Mouse (Mus musculus) neural tube, embryonic 12.5 days (tissue): ENCODE results near the gene Ppp3cb. TPM values are rescaled to one million over a fixed set of nuclear protein-coding genes. Genes with fewer than 3 reads are reported as not detected.

ENCODE experiments used
- ATAC-seq: fragments of 200-750 bp; cut with Nextera tagmentation; 2 replicates; pipeline ENCODE4 v1.8.0; 2017; ENCODE audit warnings: low read depth, mild to moderate bottlenecking, moderate TSS enrichment, moderate library complexity; ENCODE audit not compliant: low FRiP score
- H3K27ac ChIP-seq: fragments of 300-500 bp; sonication (generic); 2 replicates; pipeline ENCODE4 v1.5.1; 2016
- H3K27me3 ChIP-seq: fragments of 300-500 bp; sonication (generic); replicated peaks from 2 replicates; pipeline ENCODE4 v1.6.1; 2016; ENCODE audit warnings: mild to moderate bottlenecking
- H3K36me3 ChIP-seq: fragments of 300-500 bp; sonication (generic); 2 replicates; pipeline ENCODE4 v1.6.1; 2016; ENCODE audit warnings: mild to moderate bottlenecking
- H3K4me1 ChIP-seq: fragments of 300-500 bp; sonication (generic); 2 replicates; pipeline ENCODE4 v1.6.1; 2016
- H3K4me2 ChIP-seq: fragments of 300-500 bp; sonication (generic); replicated peaks from 2 replicates; pipeline ENCODE4 v1.6.1; 2016; ENCODE audit warnings: mild to moderate bottlenecking
- H3K4me3 ChIP-seq: fragments of 300-500 bp; sonication (generic); 2 replicates; pipeline ENCODE4 v1.5.1; 2016
- H3K9ac ChIP-seq: fragments of 300-500 bp; sonication (generic); 2 replicates; pipeline ENCODE4 v1.6.1; 2016; ENCODE audit warnings: mild to moderate bottlenecking
- H3K9me3 ChIP-seq: fragments of 300-500 bp; sonication (generic); 2 replicates; pipeline ENCODE4 v1.6.1; 2016; ENCODE audit warnings: mild to moderate bottlenecking
- WGBS: fragments of 180-500 bp; shearing (Covaris S2); methylation state at CpG from one replicate; pipeline ENCODE4 v1.1.7; 2016; 5-methylcytosine and 5-hydroxymethylcytosine counted together
- polyA plus RNA-seq: library from polyadenylated mRNA; unstranded; fragments of >200 nt; fragmentation: Nextera tagmentation; extraction: Ambion mirVana; gene quantifications from 2 replicates; pipeline ENCODE4 v1.2.1, GENCODE M21; 2016

The Ppp3cb gene
- polyA plus RNA-seq, 1 experiment from 2014 or later: 66.5 TPM

DNA sequence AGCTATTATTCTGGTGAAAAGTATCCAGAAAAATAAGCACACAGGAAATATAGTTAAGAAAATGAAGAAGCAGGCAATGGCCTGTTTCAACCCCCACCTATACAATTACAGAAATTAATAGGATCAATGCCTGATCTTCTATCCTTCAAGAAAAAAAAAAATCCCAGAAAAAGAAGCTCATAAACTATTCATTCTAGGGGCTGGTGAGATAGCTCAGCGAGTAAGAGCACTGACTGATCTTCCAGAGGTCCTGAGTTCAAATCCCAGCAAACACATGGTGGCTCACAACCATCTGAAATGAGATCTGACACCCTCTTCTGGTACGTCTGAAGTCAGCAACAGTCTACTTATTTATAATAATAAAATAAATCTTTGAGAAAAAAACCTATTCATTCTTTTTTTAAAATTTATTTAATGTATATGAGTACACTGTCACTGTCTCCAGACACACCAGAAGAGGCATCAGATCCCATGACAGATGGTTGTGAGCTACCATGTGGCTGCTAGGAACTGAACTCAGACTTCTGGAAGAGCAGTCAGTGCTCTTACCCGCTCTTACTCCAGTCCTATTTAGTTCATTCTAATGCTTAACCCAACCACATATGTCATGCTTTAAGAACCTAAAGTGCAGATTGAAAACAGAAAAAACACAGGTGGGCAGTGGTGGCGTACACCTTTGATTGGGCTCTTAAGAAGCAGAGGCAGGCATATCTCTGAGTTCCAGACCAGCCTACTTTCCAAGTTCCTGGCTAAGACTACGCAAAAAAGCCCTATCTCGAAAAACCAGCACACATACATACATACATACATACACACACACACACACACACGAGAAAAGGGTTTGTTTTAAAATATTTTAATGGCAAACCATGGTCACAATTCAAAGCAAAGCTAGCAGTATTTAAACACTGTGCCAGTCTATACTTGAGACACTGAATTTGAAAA is 1.6 kb downstream of the Ppp3cb start:
- H3K4me3 ChIP-seq: peak overlapping the region; percentile 96; the same call in 1 of the 2 replicates
- H3K9me3 ChIP-seq: no peaks in the 10 kb centered on the region
- H3K27ac ChIP-seq: no peak overlapping the region
- H3K4me2 ChIP-seq: peak overlapping the region; percentile 67
- H3K9ac ChIP-seq: no peak overlapping the region
- peaks cover 13% of the 10 kb centered on the region for H3K36me3 ChIP-seq
- no peak for ATAC-seq
- H3K4me1 ChIP-seq: peaks cover 8% of the 10 kb centered on the region
- WGBS: 81% methylated on average over 7 of the region's 7 CpGs
- H3K27me3 ChIP-seq: no peaks in the 10 kb centered on the region

DNA sequence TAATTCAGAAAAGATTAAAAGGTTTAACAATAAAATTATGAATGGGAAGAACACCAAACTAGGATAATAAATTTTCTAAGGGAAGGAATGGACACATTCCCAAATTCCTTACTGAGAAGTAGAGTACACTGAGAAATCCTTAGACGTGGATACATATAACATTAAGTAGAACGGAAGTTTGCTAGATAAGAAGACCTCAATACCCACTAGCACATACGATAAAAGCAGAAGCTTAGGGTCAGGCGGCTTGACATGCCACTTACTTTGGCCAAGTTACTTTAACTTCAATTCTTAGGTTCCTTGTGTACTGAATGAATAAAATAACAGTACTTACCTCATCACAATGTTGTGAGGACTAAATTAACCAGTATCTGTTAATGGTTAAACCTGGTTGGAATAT is 16.7 kb downstream of the Ppp3cb start:
- no peak overlapping the region for H3K4me3 ChIP-seq
- no peak for ATAC-seq
- H3K27ac ChIP-seq: no peak overlapping the region
- no peaks in the 10 kb centered on the region for H3K4me1 ChIP-seq
- H3K36me3 ChIP-seq: peaks cover 2% of the 10 kb centered on the region; the same call in 1 of the 2 replicates
- no peaks in the 10 kb centered on the region for H3K27me3 ChIP-seq
- WGBS: 90% methylated on average over 4 of the region's 4 CpGs
- no peak overlapping the region for H3K4me2 ChIP-seq
- H3K9me3 ChIP-seq: no peaks in the 10 kb centered on the region
- no peak overlapping the region for H3K9ac ChIP-seq

DNA sequence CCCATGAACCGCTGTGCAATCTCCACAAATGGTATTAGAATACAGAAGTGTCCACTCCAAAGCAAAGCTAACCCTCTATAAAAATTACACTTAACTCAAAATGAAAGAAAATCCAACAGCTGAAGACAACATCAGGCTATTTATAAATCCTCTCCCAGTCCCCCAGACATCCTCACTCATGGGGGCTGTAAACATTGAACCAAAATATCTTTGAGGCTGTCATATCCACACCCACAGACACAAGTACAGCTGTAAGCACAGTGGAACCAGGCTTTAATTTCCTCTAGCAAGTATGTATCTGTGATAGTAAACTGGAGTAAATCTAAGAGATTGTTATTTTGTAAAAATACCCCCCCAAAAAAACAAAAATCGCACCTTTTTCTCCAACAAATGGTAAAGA is 26.2 kb downstream of the Ppp3cb start:
- Histone ChIP-seq H3K27me3 (no peaks in the 10 kb centered on the region), H3K4me3 (no peak overlapping the region), H3K27ac (no peak overlapping the region), H3K4me2 (no peak overlapping the region), H3K9me3 (no peaks in the 10 kb centered on the region), H3K9ac (no peak overlapping the region), H3K36me3 (peaks cover 29% of the 10 kb centered on the region), H3K4me1 (no peaks in the 10 kb centered on the region)
- ATAC-seq: no peak
- 90% methylated on average over 2 of the region's 2 CpGs for WGBS

DNA sequence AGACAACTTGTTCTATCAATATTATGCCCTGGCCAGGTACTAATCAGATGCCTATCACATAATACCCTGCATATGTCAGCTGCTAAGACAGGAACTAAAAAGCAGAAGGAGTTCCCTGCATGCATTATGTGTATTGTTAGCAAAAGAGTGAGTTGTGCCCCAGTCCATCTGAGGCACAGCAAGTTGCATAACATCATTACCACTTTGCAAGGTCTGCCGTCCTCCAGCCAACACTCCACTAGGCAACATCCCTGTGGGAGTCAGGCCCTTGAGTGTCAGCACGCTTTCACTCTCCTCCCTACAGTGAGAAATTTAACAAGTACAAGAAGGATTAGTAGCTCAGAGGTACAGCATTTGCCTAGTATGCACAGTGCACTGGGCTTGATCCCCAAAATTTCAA is 37.9 kb downstream of the Ppp3cb start:
- 73% methylated on average over 2 of the region's 2 CpGs for WGBS
- no peak for ATAC-seq
- H3K36me3 ChIP-seq: peaks cover 5% of the 10 kb centered on the region; the same call in 1 of the 2 replicates

DNA sequence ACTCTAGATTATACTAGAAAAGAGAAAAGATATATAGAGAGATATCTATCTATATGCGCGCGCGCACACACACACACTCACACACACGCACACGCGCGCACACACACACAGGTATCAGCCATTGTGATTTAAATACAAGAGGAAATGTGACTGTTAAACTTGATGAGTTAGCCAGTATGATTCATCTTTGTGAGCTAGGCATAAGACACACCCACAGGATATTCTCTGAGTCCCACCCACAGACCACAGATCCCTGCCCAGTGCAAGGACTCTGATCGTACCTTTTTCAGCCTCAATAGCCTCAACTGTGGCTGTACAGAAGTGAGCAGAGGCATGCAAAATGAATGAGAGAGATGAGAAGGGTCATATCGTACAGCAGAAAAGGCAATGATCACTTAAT is 43.4 kb downstream of the Ppp3cb start:
- no peak overlapping the region for H3K27ac ChIP-seq

More for the DNA sequence above, 37.9 kb downstream of the Ppp3cb start:
- Histone ChIP-seq H3K4me1 (no peaks in the 10 kb centered on the region), H3K27ac (no peak overlapping the region), H3K4me3 (no peak overlapping the region), H3K9ac (no peak overlapping the region), H3K27me3 (no peaks in the 10 kb centered on the region), H3K9me3 (no peaks in the 10 kb centered on the region), H3K4me2 (no peak overlapping the region)

DNA sequence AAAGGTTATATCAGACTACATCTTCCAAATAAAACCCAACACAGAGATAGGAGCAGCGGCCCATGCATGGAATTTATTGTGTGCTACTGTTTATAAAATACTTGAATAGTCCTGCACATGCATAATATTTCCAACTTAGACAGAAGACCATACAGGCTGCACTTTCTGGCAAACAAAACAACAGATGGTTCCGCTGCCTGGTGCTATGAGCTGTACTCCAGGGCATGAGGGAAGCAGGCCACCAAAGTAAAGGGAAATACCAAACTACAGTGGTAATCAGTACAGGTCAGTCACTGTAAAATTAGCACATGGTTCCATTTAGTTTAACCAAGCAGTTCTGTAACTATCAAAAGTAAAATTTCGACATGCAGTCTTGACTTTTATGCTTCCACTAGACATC is 46.4 kb downstream of the Ppp3cb start:
- H3K4me2 ChIP-seq: no peak overlapping the region
- ATAC-seq: no peak
- H3K9me3 ChIP-seq: no peaks in the 10 kb centered on the region
- H3K36me3 ChIP-seq: peaks cover 36% of the 10 kb centered on the region
- no peak overlapping the region for H3K27ac ChIP-seq
- 94% methylated on average over 3 of the region's 3 CpGs for WGBS
- H3K4me1 ChIP-seq: no peaks in the 10 kb centered on the region
- no peaks in the 10 kb centered on the region for H3K27me3 ChIP-seq
- H3K9ac ChIP-seq: no peak overlapping the region
- no peak overlapping the region for H3K4me3 ChIP-seq

More for the DNA sequence above, 43.4 kb downstream of the Ppp3cb start:
- WGBS: 98% methylated on average over 10 of the region's 10 CpGs
- no peaks in the 10 kb centered on the region for H3K9me3 ChIP-seq
- H3K27me3 ChIP-seq: no peaks in the 10 kb centered on the region
- no peak overlapping the region for H3K9ac ChIP-seq
- H3K4me2 ChIP-seq: no peak overlapping the region
- no peaks in the 10 kb centered on the region for H3K4me1 ChIP-seq
- no peak overlapping the region for H3K4me3 ChIP-seq
- ATAC-seq: no peak
- peaks cover 18% of the 10 kb centered on the region for H3K36me3 ChIP-seq

GRCm38 (mm10) chr14:20496603-20497002 is 49.8 kb downstream of the Ppp3cb start, which contains the start of gene Mss51:
TSS of gene Mss51 (minus strand) at chr14:20496901.
- Histone ChIP-seq H3K4me3 (no peak within 1 kb of the TSS), H3K36me3 (peaks cover 39% of the 10 kb centered on the region)

DNA sequence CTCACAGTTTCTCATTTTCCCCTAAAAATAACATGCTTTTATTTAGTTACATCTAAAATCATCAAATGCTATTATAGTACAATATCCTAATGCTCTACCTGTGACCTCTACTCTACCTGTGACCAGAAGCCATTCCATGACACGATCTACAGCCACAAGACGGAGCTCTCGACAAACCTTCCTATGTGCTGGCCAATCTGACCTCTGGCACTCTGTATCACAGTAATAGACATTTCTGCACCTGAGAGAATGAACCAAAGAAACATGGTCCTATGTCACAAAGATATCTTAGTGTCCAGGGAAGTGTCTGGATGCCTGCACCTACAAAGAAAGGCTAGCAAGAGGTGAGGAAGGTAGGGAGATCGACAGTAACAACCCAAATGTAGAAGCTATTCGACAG is 60.3 kb downstream of the Ppp3cb start:
- WGBS: 95% methylated on average over 5 of the region's 5 CpGs
- Histone ChIP-seq H3K27me3 (no peaks in the 10 kb centered on the region), H3K4me1 (no peaks in the 10 kb centered on the region), H3K9me3 (no peaks in the 10 kb centered on the region), H3K36me3 (peaks cover 26% of the 10 kb centered on the region), H3K4me2 (no peak overlapping the region), H3K27ac (no peak overlapping the region), H3K9ac (no peak overlapping the region), H3K4me3 (no peak overlapping the region)
- ATAC-seq: no peak

More at GRCm38 (mm10) chr14:20496603-20497002, 49.8 kb downstream of the Ppp3cb start, which contains the start of gene Mss51:
- Histone ChIP-seq H3K9ac (no peak within 1 kb of the TSS), H3K4me2 (no peak within 1 kb of the TSS), H3K4me1 (no peaks in the 10 kb centered on the region), H3K27ac (no peak within 1 kb of the TSS), H3K9me3 (no peaks in the 10 kb centered on the region), H3K27me3 (no peaks in the 10 kb centered on the region)
- ATAC-seq: no peak
- 89% methylated on average over 2 of the region's 2 CpGs for WGBS

GRCm38 (mm10) chr14:20482051-20482751 is 64.2 kb downstream of the Ppp3cb start:
- Histone ChIP-seq H3K9me3 (no peaks in the 10 kb centered on the region), H3K27me3 (peaks cover 7% of the 10 kb centered on the region; the same call in 1 of the 2 replicates), H3K27ac (no peak overlapping the region), H3K4me1 (peaks cover 8% of the 10 kb centered on the region; the same call in 1 of the 2 replicates), H3K4me3 (no peak overlapping the region), H3K9ac (no peak overlapping the region), H3K4me2 (no peak overlapping the region), H3K36me3 (peaks cover 19% of the 10 kb centered on the region)
- WGBS: 89% methylated on average over 7 of the region's 7 CpGs
- no peak for ATAC-seq

DNA sequence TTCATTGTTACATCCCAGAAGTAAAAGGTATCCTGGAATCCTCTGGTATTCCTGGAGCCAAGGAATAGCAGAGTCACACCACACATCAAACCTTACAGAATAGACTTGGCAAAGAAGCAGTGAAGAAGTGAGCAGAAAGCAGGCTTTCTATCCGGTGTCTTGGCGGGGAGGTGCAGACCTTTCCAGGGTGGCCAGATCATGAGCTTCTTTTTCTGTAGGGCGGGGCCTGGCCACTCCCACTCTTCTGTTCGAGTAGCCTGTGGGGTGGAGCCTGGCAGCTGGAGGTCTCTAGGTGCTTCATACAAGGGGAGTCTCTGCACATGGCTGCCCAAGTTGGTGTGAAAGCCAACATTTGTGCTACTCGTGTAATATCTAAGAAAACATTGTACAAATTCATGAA is 65.2 kb downstream of the Ppp3cb start:
- H3K27ac ChIP-seq: no peak overlapping the region
- H3K4me3 ChIP-seq: no peak overlapping the region
- peaks cover 13% of the 10 kb centered on the region for H3K36me3 ChIP-seq
- WGBS: 21% methylated on average over 5 of the region's 5 CpGs
- no peak for ATAC-seq
- peaks cover 7% of the 10 kb centered on the region; the same call in 1 of the 2 replicates for H3K27me3 ChIP-seq
- no peak overlapping the region for H3K4me2 ChIP-seq
- peaks cover 8% of the 10 kb centered on the region; the same call in 1 of the 2 replicates for H3K4me1 ChIP-seq
- no peak overlapping the region for H3K9ac ChIP-seq
- H3K9me3 ChIP-seq: no peaks in the 10 kb centered on the region

DNA sequence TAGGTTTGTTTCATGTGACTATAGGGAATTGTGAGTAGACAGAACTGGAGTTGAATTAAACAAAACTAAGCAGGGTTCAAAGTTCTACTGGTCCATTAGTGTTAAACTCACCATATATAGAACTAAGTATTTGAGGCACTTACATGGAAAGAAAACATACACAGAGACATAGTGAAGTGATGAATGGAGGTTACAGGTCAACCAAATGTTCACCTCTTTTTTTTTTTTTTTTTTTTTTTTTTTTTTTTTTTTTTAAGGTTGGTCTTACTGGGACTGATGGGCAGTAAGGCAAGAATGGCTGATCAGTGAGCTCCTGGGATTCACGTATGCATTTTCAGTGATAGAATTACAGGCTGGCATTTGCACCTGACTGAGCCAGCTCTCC is 66.2 kb downstream of the Ppp3cb start:
- peaks cover 10% of the 10 kb centered on the region for H3K36me3 ChIP-seq
- H3K4me3 ChIP-seq: peak overlapping the region; percentile 59
- H3K27me3 ChIP-seq: peaks cover 7% of the 10 kb centered on the region; the same call in 1 of the 2 replicates
- H3K9ac ChIP-seq: 0 out of 2 replicates have a peak overlapping the region, but pooled peaks have one; percentile 54
- peaks cover 8% of the 10 kb centered on the region; the same call in 1 of the 2 replicates for H3K4me1 ChIP-seq
- H3K9me3 ChIP-seq: no peaks in the 10 kb centered on the region
- H3K4me2 ChIP-seq: peak overlapping the region; percentile 78
- 61% methylated on average over 1 of the region's 1 CpGs for WGBS
- ATAC-seq: 0 out of 2 replicates have a peak, but pooled peaks have one; percentile 17
- no peak overlapping the region for H3K27ac ChIP-seq
